ENCODE assay signal across 8 mouse cellular contexts in the genomic region with DNA sequence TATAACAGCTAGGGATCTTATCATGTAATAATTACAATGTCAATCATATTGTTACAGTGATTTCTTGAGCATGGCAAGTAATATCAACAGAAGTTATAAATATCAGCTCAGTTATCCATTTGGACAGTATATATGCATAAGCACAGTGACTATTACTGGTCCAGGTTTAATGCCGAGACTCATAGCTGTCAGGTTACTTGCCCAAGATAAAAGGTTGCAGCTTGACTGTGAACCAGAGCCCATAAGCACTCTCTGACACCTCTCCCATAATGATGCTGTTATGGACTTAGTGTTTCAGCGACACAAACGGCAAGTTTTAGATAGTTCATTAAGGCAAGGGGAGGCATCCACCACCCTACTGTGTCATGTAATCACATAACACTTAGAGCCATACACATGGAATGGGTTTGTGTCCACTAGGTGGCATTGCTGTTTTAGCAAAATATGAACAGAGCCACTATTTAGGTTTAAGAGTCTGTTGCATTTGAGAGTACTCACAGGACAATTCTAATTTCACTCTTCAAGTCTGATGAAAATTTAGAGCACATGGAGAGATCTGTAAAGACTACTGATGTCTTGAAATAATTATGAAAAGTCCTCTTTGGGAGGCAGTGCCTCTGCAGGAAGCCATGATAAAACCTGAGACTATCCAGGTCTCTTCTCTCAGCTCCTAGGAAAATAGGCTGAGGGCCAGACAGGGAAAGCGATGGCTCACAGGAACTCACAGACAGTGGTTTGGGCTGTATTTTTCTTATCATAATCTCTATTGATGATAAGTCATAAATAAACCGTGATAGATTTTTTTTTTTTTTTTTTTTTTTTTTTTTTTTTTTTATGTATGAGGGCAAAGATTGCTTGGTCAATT.
DNase-seq lines count a peak whose midpoint lies in the region; ATAC-seq and TF ChIP-seq lines count a peak whose summit lies in the region.

No protein-coding gene starts in this region.

- no peak for TF ChIP-seq EP300 in lung, postnatal 0 days (IDR thresholded peaks at IDR 0.05)

- peak; percentile 71 for ATAC-seq in forebrain, embryonic 11.5 days (replicated peaks; ENCODE audit: low FRiP score)
- peak; percentile 86 for ATAC-seq in hindbrain, postnatal 0 days
- peak; percentile 41; the same call in 1 of the 2 replicates for ATAC-seq in lung, postnatal 0 days
- 0 out of 2 replicates have a peak, but pooled peaks have one; percentile 18 for ATAC-seq in stomach, embryonic 14.5 days (ENCODE audit: insufficient number of reproducible peaks, insufficient read depth, low FRiP score, low read depth)

- no peak overlapping the region for H3K4me3 ChIP-seq in forebrain, embryonic 11.5 days (ENCODE audit: low read depth, low read length)
- no peak overlapping the region for H3K4me3 ChIP-seq in forebrain, embryonic 10.5 days
- no peak overlapping the region for H3K4me3 ChIP-seq in hindbrain, postnatal 0 days (ENCODE audit: low read length)
- no peak overlapping the region for H3K4me3 ChIP-seq in lung, postnatal 0 days (ENCODE audit: low read depth, low read length)
- no peak overlapping the region for H3K4me3 ChIP-seq in stomach, embryonic 14.5 days (ENCODE audit: low read depth, low read length)

- no peaks in the 10 kb centered on the region for H3K27me3 ChIP-seq in forebrain, embryonic 11.5 days (ENCODE audit: control insufficient read depth, insufficient read depth, low read length)
- no peaks in the 10 kb centered on the region for H3K27me3 ChIP-seq in forebrain, embryonic 10.5 days (ENCODE audit: poor library complexity, severe bottlenecking)
- no peaks in the 10 kb centered on the region for H3K27me3 ChIP-seq in hindbrain, postnatal 0 days (ENCODE audit: insufficient read depth, low read length)
- H3K27me3 ChIP-seq in lung, postnatal 0 days (replicated peaks; ENCODE audit: insufficient read depth, low read length) = no peaks in the 10 kb centered on the region
- no peaks in the 10 kb centered on the region for H3K27me3 ChIP-seq in stomach, embryonic 14.5 days (ENCODE audit: control insufficient read depth, insufficient read depth, low read length)

- H3K9ac ChIP-seq in forebrain, embryonic 11.5 days (ENCODE audit: low read length) = no peak overlapping the region
- H3K9ac ChIP-seq in hindbrain, postnatal 0 days (replicated peaks; ENCODE audit: low read length) = no peak overlapping the region
- H3K9ac ChIP-seq in lung, postnatal 0 days (replicated peaks; ENCODE audit: low read depth) = no peak overlapping the region
- H3K9ac ChIP-seq in stomach, embryonic 14.5 days (replicated peaks; ENCODE audit: low read depth, low read length) = no peak overlapping the region

- H3K4me2 ChIP-seq in forebrain, embryonic 11.5 days (ENCODE audit: low read depth, low read length, severe bottlenecking) = no peak overlapping the region
- H3K4me2 ChIP-seq in hindbrain, postnatal 0 days (ENCODE audit: low read depth, low read length) = no peak overlapping the region
- no peak overlapping the region for H3K4me2 ChIP-seq in lung, postnatal 0 days (replicated peaks; ENCODE audit: low read depth, low read length)
- H3K4me2 ChIP-seq in stomach, embryonic 14.5 days (replicated peaks; ENCODE audit: low read depth, low read length) = no peak overlapping the region

- DNase-seq in forebrain, embryonic 11.5 days (ENCODE audit: low spot score) = no peak
- DNase-seq in forebrain, embryonic 10.5 days (ENCODE audit: extremely low spot score, low spot score) = no peak
- peak; percentile 30 for DNase-seq in A20 (ENCODE audit: low read depth, low spot score)
- DNase-seq in embryo, embryonic 10 days (ENCODE audit: low spot score) = peak; percentile 81
- peak; percentile 90 for DNase-seq in hindbrain, postnatal 0 days (ENCODE audit: low spot score)
- peak; percentile 63 for DNase-seq in lung, postnatal 0 days (ENCODE audit: low spot score)
- DNase-seq in thymus, adult 18-20 months = no peak

- H3K36me3 ChIP-seq in forebrain, embryonic 11.5 days (ENCODE audit: control insufficient read depth, insufficient read depth, low read length) = no peaks in the 10 kb centered on the region
- no peaks in the 10 kb centered on the region for H3K36me3 ChIP-seq in forebrain, embryonic 10.5 days (replicated peaks)
- no peaks in the 10 kb centered on the region for H3K36me3 ChIP-seq in hindbrain, postnatal 0 days (ENCODE audit: insufficient read depth, low read length)
- H3K36me3 ChIP-seq in lung, postnatal 0 days (ENCODE audit: insufficient read depth, low read length) = no peaks in the 10 kb centered on the region
- no peaks in the 10 kb centered on the region for H3K36me3 ChIP-seq in stomach, embryonic 14.5 days (ENCODE audit: control insufficient read depth, insufficient read depth, low read length)

- no peaks in the 10 kb centered on the region for H3K9me3 ChIP-seq in forebrain, embryonic 11.5 days (ENCODE audit: control insufficient read depth, low read length)
- H3K9me3 ChIP-seq in forebrain, embryonic 10.5 days = no peaks in the 10 kb centered on the region
- H3K9me3 ChIP-seq in hindbrain, postnatal 0 days (ENCODE audit: low read length) = no peaks in the 10 kb centered on the region
- H3K9me3 ChIP-seq in lung, postnatal 0 days (ENCODE audit: low read length) = no peaks in the 10 kb centered on the region
- H3K9me3 ChIP-seq in stomach, embryonic 14.5 days (ENCODE audit: control insufficient read depth, low read depth, low read length) = no peaks in the 10 kb centered on the region

- no peak overlapping the region for H3K27ac ChIP-seq in forebrain, embryonic 11.5 days (ENCODE audit: low read depth, low read length)
- H3K27ac ChIP-seq in forebrain, embryonic 10.5 days = no peak overlapping the region
- H3K27ac ChIP-seq in hindbrain, postnatal 0 days = no peak overlapping the region
- H3K27ac ChIP-seq in lung, postnatal 0 days (ENCODE audit: low read length) = no peak overlapping the region
- H3K27ac ChIP-seq in stomach, embryonic 14.5 days (ENCODE audit: low read length) = no peak overlapping the region

- peak; percentile 87 for TF ChIP-seq CTCF in hindbrain, postnatal 0 days (IDR thresholded peaks at IDR 0.05; ENCODE audit: low read depth)
- peak; percentile 87 for TF ChIP-seq CTCF in lung, postnatal 0 days (IDR thresholded peaks at IDR 0.05)

- H3K4me1 ChIP-seq in forebrain, embryonic 11.5 days (replicated peaks; ENCODE audit: control insufficient read depth, insufficient read depth, low read length) = no peaks in the 10 kb centered on the region
- peaks cover 5% of the 10 kb centered on the region for H3K4me1 ChIP-seq in forebrain, embryonic 10.5 days
- H3K4me1 ChIP-seq in hindbrain, postnatal 0 days (ENCODE audit: insufficient read depth, low read length) = no peaks in the 10 kb centered on the region
- H3K4me1 ChIP-seq in lung, postnatal 0 days (ENCODE audit: insufficient read depth, low read depth, low read length) = no peaks in the 10 kb centered on the region
- H3K4me1 ChIP-seq in stomach, embryonic 14.5 days (ENCODE audit: control insufficient read depth, insufficient read depth, low read length) = no peaks in the 10 kb centered on the region

- WGBS in forebrain, embryonic 11.5 days = 61% methylated on average over 5 of the region's 5 CpGs
- WGBS in forebrain, embryonic 10.5 days = 61% methylated on average over 5 of the region's 5 CpGs
- 58% methylated on average over 5 of the region's 5 CpGs for WGBS in hindbrain, postnatal 0 days
- WGBS in lung, postnatal 0 days = 56% methylated on average over 5 of the region's 5 CpGs
- 51% methylated on average over 5 of the region's 5 CpGs for WGBS in stomach, embryonic 14.5 days

Comparison
In these comparisons a context has a peak if more than half of its experiments do, and no peak if none do; other contexts are left out.
1. ATAC-seq: peak in every context shown above with its lines; median percentile 86 in hindbrain, postnatal 0 days; 71 in forebrain, embryonic 11.5 days; 41 in lung, postnatal 0 days; 18 in stomach, embryonic 14.5 days.
2. DNase-seq: peak in A20 (single experiment), embryo, embryonic 10 days (single experiment), hindbrain, postnatal 0 days (single experiment) and lung, postnatal 0 days (single experiment); none in forebrain, embryonic 11.5 days (single experiment), forebrain, embryonic 10.5 days (single experiment) and thymus, adult 18-20 months (0 of 2).